Mouse (Mus musculus): ENCODE measurements at regions not wholly inside any gene's neighbourhood (a gene's known extent, or its start where the extent isn't known, plus 50 kb on each side); places are given as distances from the start of the nearest gene placed in this dataset.

- no peak for DNase-seq
Observed at GRCm38 (mm10) chr9:115361191-115361590, 51.0 kb upstream of the Stt3b start.

- no peak for DNase-seq
Observed at GRCm38 (mm10) chr9:115361881-115362280, 51.7 kb upstream of the Stt3b start.

- no peak for DNase-seq
Observed at GRCm38 (mm10) chr9:115362486-115362885, 52.3 kb upstream of the Stt3b start.

DNA sequence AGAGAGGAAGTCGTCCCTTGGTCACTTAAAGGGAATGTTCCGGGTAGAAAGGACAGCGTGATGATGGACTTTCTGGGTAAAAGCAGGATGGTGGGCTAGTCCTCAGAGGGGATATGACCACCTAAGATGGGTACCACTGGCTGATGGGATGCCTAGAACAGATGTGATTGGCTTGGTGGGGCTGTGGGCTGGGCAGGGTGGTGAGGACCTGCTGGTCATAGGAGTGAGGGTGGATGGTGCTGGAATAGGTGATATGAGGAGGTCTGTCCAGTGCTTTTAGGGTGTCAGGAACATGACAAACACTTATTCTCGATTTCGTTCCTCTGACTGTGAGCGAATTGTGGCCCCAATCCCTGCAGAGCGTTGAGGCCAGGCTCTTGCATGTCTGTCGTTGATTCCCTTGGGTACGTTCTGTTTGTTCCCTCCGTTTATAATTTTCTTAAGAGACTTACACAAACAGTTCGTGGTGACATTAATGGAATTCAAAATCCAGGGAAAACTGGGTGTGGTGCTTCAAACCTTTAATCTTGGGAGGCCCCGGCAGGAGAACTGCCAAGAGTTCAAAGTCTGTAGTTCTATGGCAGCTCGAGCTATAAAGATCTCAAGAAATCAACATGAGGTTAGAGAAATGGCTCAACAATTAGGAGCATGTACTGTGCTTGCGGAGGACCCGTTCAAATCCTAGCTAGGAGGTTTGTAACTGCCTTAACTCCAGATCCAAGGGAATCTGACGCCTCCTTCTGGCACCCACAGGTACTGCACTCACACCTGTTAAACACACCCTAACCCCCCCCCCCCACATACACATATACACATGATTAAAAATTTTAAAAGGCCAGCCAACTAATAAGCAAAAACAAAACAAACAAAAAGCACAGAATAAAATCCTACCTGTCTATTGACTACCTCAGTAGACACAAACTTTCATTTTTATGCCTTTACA, 55.0 kb upstream of the Stt3b start:
- DNase-seq, result no peak

DNA sequence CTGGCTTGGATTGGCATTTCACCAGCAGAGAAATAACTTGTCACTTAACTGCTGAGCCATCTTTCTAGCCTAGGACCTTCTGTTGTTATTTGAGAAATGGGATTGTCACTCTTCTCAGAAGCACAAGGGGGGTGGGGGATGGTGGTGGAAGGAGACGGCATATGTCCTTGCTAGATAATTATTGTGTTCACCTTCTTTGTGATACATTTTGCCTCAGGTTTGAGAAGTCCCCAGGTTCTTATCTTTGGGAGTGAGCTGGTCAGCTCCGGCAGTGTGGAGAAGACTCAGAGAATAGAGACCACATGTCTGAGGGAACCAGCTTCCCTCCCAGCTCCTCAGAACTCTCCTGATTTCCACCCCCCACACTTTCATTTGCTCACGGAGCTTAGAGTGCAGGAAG, 57.6 kb upstream of the Stt3b start:
- no peak for DNase-seq

GRCm38 (mm10) chr9:115380276-115380675, 70.1 kb upstream of the Stt3b start:
- DNase-seq, result no peak

GRCm38 (mm10) chr9:115382824-115383475, 72.7 kb upstream of the Stt3b start:
- DNase-seq, result no peak

DNA sequence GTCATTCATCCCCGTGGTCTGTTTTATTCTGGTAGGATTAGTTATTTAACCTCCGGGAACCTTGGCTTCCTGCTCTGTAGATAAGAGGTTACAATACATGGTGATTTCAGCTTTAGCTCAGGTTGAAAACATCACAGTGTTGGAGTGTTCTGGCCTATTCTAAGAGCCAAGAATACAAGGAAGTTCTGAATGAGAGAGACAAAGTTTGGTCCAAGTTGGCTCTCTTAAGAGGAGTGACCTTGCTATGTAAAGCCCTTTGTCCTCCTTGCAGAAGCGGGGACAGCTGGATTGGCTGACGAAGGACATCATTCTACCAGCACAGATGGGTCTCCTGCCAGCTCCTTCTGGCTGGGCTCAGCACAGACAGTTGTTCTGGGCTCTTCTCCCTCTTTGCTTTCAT, 73.7 kb upstream of the Stt3b start:
- DNase-seq, result no peak

- DNase-seq, result no peak
Observed at GRCm38 (mm10) chr9:115384345-115384744, 74.1 kb upstream of the Stt3b start.

- DNase-seq, result peak in 1 of 2 experiments; percentile 31
Observed at GRCm38 (mm10) chr9:115387471-115388360, 77.5 kb upstream of the Stt3b start.

DNA sequence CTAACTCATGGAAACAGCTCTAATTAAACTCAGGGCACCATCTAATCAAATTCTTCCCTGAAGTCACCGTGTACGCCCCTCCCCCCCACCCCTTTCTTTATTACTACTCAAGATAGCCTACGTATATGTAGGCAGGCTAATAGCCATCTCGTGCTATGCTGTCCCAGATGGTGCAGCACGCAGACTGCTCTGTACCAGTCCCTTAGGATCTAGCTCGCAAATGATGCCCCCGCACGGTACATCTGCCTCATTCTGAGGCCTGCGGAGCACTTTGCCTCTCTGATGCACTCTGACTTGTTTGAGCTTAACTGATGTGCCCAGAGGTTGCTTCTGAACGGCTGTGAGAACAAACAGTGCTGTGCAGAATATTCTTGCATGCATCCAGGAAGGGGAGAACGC, 78.1 kb upstream of the Stt3b start:
- DNase-seq, result no peak

- no peak for DNase-seq
Observed at GRCm38 (mm10) chr9:115389082-115389481, 78.9 kb upstream of the Stt3b start.

DNA sequence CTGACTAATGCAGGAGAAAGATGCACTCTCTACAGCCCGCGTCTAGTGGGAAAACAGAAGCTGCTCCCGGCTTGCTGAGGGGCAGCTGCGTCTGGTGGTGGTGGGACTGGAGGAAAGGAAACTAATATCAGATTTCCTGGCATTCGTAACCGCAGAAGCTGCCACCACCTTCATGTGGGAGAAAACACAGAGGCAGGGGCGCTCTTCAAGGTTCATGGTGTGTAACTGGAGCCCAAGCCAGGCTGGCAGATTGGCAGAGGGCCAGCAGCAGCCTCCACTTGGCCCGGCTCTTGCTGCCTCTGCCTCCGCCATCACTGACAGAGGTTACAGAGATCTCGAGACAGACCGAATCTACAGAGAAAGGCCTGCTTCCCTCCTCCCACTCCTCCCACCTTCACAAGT, 80.7 kb upstream of the Stt3b start:
- DNase-seq, result peak in 1 of 2 experiments; percentile 33

- no peak for DNase-seq
Observed at GRCm38 (mm10) chr9:115395511-115395910, 85.3 kb upstream of the Stt3b start.

- no peak for DNase-seq
Observed at GRCm38 (mm10) chr9:115400461-115400860, 90.2 kb upstream of the Stt3b start.

DNA sequence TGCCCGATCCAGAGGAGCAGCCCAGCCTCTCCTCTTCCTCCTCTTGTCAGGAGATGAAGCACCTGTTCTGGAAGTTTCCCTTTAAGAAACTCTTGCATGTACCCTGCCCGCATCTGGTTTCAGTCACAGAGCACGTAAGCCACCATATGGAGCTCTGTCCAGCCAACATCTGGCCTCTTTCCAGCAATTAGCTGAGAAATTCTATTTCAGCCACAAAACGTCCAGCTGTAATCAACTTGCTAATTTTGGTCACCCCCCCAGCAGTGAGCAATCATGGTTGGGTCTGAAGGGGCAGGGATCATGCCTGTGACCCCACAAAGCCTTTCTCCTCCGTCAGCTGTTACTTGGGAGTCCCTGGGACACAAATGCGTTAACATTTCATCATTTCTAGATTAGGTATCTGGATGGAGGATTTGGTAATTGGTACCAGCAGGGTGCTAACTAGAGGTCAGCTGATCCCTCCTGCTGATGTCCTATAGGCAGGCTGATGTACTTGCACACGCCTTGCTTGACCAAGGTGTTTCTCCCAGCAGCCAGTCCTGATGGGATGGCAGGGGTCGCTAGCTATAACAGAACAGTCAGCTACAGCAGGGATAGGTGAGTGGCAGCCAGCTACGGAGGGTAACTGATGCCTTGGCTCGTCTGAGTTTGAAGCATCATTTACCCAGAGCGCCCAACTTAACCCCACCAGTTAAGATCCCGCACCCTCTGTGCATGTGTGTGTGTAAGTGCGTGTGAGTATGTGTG, 91.4 kb upstream of the Stt3b start:
- DNase-seq, result no peak

GRCm38 (mm10) chr9:115402661-115403060, 92.4 kb upstream of the Stt3b start:
- no peak for DNase-seq

DNA sequence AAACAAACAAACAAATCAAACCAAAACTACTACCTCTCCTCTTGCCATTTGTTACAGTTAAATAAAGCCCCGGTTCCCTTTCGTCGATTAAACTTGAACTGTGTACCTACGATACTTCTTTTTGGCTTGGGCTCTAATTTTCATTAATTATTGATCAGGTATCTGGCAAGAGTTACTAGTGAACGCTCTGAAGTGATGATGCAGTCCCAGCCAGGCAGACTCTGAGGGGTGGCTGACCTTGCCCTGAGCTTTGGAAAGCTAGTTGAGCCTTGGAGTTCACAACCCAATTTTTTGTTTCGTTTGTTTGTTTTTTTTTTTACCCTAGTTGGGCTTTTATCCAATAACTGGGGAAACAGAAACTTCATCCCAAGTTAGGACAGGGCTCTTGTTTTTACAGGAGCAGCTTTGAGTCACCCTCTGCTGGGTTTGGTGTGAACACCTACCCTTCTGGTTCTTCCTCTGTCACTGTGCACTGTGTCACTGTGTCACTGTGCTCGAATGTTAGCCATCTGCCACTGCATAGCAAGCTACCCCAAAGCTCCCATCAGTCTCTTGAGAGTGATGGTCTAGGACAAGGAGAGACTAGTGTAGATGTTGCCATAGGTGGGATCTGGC, 93.2 kb upstream of the Stt3b start:
- DNase-seq, result no peak

- DNase-seq, result no peak
Observed at GRCm38 (mm10) chr9:115407901-115408470, 97.8 kb upstream of the Stt3b start.

GRCm38 (mm10) chr9:115408886-115409285, 98.7 kb upstream of the Stt3b start:
- DNase-seq, result no peak

DNA sequence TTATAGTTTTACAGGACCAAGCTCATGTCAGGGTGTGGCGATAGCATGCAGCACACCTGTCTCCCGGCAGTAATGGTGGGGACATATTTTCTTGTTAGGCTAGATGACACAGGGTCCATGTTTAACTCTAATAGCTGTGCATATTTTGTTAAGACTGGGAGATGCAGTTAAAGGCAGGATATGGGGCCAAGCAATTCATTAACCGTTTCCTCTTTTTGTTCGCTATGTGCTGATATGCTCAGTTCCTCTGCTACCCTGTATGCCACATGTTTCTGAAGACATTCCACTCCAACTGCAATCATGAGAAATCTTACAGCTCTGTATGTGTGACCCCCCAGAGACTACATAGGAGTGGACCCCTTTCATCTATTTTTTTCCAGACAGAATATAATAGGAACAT, 104.0 kb upstream of the Stt3b start:
- DNase-seq, result no peak

GRCm38 (mm10) chr9:115422786-115423185, 112.6 kb upstream of the Stt3b start:
- DNase-seq, result no peak

Measured in spleen, adult 18-20 months (tissue).